Mouse (Mus musculus): Measurements from ENCODE around the gene Cdk12.

- TF ChIP-seq CTCF (IDR thresholded peaks at IDR 0.05; ENCODE audit: extremely low read depth, insufficient read depth, insufficient read length, insufficient replicate concordance) (no peak), POLR2A (IDR thresholded peaks at IDR 0.05; ENCODE audit: low read depth, low read length) (no peak)
Observed at GRCm38 (mm10) chr11:98319544-98319943, 116.7 kb downstream of the Cdk12 start.
